Mouse (Mus musculus) neural tube, embryonic 13.5 days (tissue): ENCODE measurements at regions not wholly inside any gene's neighbourhood (a gene's known extent, or its start where the extent isn't known, plus 50 kb on each side); places are given as distances from the start of the nearest gene placed in this dataset.
A peak's percentile ranks its signal among the peaks of the same experiment; 100 is the strongest.

Experiments used
- ATAC-seq: fragments of 200-750 bp; cut with Nextera tagmentation; 2 replicates; pipeline ENCODE4 v1.8.0; 2017; ENCODE audit warnings: low read depth, mild to moderate bottlenecking, moderate TSS enrichment, moderate library complexity
- H3K27ac ChIP-seq: fragments of 300-500 bp; sonication (generic); replicated peaks from 2 replicates; pipeline ENCODE4 v1.5.1; 2015; ENCODE audit warnings: moderate library complexity, mild to moderate bottlenecking, inconsistent platforms
- H3K27me3 ChIP-seq: fragments of 300-500 bp; sonication (generic); 2 replicates; pipeline ENCODE4 v1.6.1; 2015; ENCODE audit warnings: mild to moderate bottlenecking, inconsistent platforms
- H3K36me3 ChIP-seq: fragments of 300-500 bp; sonication (generic); 2 replicates; pipeline ENCODE4 v1.6.1; 2015; ENCODE audit warnings: mild to moderate bottlenecking, inconsistent platforms
- H3K4me1 ChIP-seq: fragments of 300-500 bp; sonication (generic); replicated peaks from 2 replicates; pipeline ENCODE4 v1.6.1; 2015; ENCODE audit warnings: inconsistent platforms
- H3K4me2 ChIP-seq: fragments of 300-500 bp; sonication (generic); 2 replicates; pipeline ENCODE4 v1.6.1; 2015; ENCODE audit warnings: inconsistent platforms, mild to moderate bottlenecking, moderate library complexity
- H3K4me3 ChIP-seq: fragments of 300-500 bp; sonication (generic); 2 replicates; pipeline ENCODE4 v1.5.1; 2015; ENCODE audit warnings: mild to moderate bottlenecking, inconsistent platforms
- H3K9ac ChIP-seq: fragments of 300-500 bp; sonication (generic); 2 replicates; pipeline ENCODE4 v1.6.1; 2015; ENCODE audit warnings: moderate library complexity, mild to moderate bottlenecking, inconsistent platforms
- H3K9me3 ChIP-seq: fragments of 300-500 bp; sonication (generic); 2 replicates; pipeline ENCODE4 v1.6.1; 2016; ENCODE audit warnings: inconsistent platforms
- WGBS: fragments of 180-500 bp; shearing (Covaris S2); methylation state at CpG from one replicate; pipeline ENCODE4 v1.1.7; 2015; 5-methylcytosine and 5-hydroxymethylcytosine counted together

GRCm38 (mm10) chr8:15323421-15323820, 277.5 kb upstream of the BB014433 start:
- H3K9ac ChIP-seq, result no peak overlapping the region
- no peaks in the 10 kb centered on the region for H3K27me3 ChIP-seq
- H3K36me3 ChIP-seq, result no peaks in the 10 kb centered on the region
- no peak overlapping the region for H3K4me3 ChIP-seq
- H3K4me1 ChIP-seq, result peaks cover 7% of the 10 kb centered on the region
- H3K9me3 ChIP-seq, result no peaks in the 10 kb centered on the region
- H3K27ac ChIP-seq, result no peak overlapping the region
- ATAC-seq, result no peak
- H3K4me2 ChIP-seq, result no peak overlapping the region
- 89% methylated on average over 4 of the region's 4 CpGs for WGBS

- 66% methylated on average over 16 of the region's 16 CpGs for WGBS
- Histone ChIP-seq H3K36me3 (no peaks in the 10 kb centered on the region), H3K4me3 (no peak overlapping the region), H3K9ac (no peak overlapping the region), H3K9me3 (no peaks in the 10 kb centered on the region), H3K4me2 (no peak overlapping the region), H3K4me1 (peaks cover 4% of the 10 kb centered on the region; the same call in 1 of the 2 replicates), H3K27ac (no peak overlapping the region), H3K27me3 (no peaks in the 10 kb centered on the region)
- ATAC-seq, result peak; percentile 84
These were observed 272.4 kb upstream of the BB014433 start for GRCm38 (mm10) chr8:15318082-15318816.

DNA sequence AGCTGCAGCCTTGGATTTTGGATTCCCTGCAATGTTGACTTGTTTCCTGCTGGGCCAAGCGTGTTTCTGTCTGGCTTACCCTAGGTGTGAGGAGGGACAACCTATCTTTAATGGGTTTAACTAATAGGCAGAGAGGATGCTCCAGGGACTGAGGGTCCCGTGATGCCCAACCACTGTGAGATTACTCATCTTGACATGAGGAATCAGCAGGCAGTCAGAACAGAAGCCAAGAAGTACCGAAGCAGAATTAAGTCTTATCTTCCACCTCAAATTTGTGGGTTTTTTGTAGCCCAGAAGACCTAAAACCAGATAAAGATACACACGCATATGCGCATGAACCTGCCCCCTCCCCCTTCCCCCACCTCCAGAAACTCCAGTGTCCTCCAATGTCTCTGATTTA, 267.6 kb upstream of the BB014433 start:
- no peaks in the 10 kb centered on the region for H3K27me3 ChIP-seq
- no peak overlapping the region for H3K27ac ChIP-seq
- peaks cover 2% of the 10 kb centered on the region; the same call in 1 of the 2 replicates for H3K4me1 ChIP-seq
- WGBS, result 82% methylated on average over 5 of the region's 5 CpGs
- no peak overlapping the region for H3K4me3 ChIP-seq
- no peak overlapping the region for H3K4me2 ChIP-seq
- H3K9ac ChIP-seq, result no peak overlapping the region
- no peaks in the 10 kb centered on the region for H3K36me3 ChIP-seq
- ATAC-seq, result no peak
- no peaks in the 10 kb centered on the region for H3K9me3 ChIP-seq

DNA sequence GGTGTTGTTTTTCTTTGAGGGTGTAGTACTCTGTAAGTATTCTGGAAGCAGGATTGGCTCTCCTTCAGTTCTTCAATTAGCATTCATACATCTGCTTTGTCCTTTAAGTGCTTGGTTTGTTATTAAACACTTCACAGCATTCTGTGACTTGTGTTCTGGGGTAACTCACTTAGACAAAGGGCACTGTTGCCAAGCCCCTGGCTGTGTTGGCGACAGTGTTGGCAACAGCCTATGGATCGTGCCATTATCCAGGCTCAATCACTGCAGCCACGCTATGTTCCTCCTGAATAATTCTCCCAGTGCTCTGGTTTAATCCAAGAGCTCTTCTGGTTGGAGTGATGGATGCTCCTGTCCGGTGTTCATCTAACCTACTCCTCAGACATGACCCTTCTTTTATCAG, 265.6 kb upstream of the BB014433 start:
- no peak for ATAC-seq
- Histone ChIP-seq H3K9ac (no peak overlapping the region), H3K4me1 (no peaks in the 10 kb centered on the region), H3K27ac (no peak overlapping the region), H3K27me3 (no peaks in the 10 kb centered on the region), H3K4me3 (no peak overlapping the region), H3K9me3 (no peaks in the 10 kb centered on the region), H3K36me3 (no peaks in the 10 kb centered on the region), H3K4me2 (no peak overlapping the region)
- 83% methylated on average over 4 of the region's 4 CpGs for WGBS

DNA sequence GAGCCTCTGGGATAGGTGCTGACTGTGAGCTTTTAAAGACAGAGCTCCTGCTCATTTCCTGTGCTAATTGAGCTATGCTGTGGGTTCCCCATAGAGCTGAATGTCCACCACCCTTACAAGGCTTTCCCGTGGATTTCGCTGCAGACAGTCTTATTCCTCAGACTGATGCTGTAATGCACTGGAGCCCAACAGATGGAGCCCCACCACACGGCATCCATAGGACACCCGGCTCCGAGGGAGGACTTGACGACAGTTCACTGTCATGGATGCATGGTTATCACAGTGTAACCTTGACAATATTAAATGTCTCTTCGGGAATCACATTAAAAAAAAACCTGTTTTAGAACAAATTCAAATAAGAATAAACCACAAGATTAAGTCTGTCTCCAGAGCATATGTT, 265.2 kb upstream of the BB014433 start:
- 89% methylated on average over 7 of the region's 7 CpGs for WGBS
- ATAC-seq, result no peak

DNA sequence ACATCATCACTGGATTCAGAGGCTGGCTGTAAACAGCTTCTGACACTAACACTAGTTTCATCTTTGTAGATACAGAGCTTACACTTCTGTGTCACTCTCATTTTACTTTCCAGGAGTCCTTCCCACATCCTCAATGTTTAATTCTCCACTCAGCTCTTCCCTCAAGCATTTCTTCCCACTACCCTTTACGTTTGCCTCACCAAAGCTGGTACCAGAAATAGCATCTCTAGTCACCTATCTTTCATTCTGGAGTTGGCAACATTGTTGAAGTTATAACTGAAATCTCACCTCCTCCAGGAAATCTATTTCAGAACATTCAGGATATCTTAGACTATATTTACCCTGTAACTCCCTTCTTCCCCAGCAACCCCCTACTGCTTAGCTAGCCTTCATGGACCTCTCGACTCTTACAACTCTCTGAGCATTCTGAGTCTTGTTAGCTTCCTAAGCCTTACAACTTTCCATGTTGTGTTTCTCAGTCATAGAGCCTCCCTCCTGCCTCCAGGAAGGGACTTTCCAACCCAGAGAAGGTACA, 258.3 kb upstream of the BB014433 start:
- ATAC-seq, result no peak
- Histone ChIP-seq H3K9me3 (no peaks in the 10 kb centered on the region), H3K4me3 (no peak overlapping the region), H3K9ac (no peak overlapping the region), H3K4me2 (no peak overlapping the region), H3K4me1 (no peaks in the 10 kb centered on the region), H3K27me3 (no peaks in the 10 kb centered on the region), H3K27ac (no peak overlapping the region), H3K36me3 (no peaks in the 10 kb centered on the region)
- WGBS, result 80% methylated on average over 2 of the region's 2 CpGs

More for the DNA sequence above, 265.2 kb upstream of the BB014433 start:
- Histone ChIP-seq H3K36me3 (no peaks in the 10 kb centered on the region), H3K4me3 (no peak overlapping the region), H3K27me3 (no peaks in the 10 kb centered on the region), H3K4me1 (no peaks in the 10 kb centered on the region), H3K9ac (no peak overlapping the region), H3K4me2 (no peak overlapping the region), H3K9me3 (no peaks in the 10 kb centered on the region), H3K27ac (no peak overlapping the region)

DNA sequence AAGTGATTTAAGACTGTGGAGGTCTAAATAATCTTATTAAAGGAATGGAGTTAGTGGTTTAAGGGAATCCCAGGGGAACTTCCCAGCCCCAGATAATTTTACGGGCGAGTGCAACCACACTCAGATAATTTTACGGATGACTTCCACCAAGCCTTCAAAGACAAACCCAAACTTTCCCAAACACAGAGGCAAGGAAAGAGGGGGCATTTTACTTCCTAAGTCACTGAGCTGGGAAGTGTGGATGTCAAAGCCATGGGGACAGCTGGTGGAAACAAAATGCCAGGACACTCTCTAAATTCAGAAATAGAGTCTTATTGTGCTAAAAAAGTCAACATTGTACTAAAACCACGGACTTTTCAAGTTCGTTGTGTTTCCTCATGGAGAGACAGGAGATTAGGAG, 227.9 kb upstream of the BB014433 start:
- Histone ChIP-seq H3K4me3 (no peak overlapping the region), H3K27me3 (no peaks in the 10 kb centered on the region), H3K27ac (no peak overlapping the region), H3K4me1 (peaks cover 8% of the 10 kb centered on the region), H3K9me3 (no peaks in the 10 kb centered on the region), H3K36me3 (no peaks in the 10 kb centered on the region), H3K9ac (no peak overlapping the region), H3K4me2 (no peak overlapping the region)
- ATAC-seq, result no peak
- 50% methylated on average over 5 of the region's 5 CpGs for WGBS

GRCm38 (mm10) chr8:15271793-15272587, 226.1 kb upstream of the BB014433 start:
- no peak overlapping the region for H3K4me3 ChIP-seq
- H3K4me2 ChIP-seq, result no peak overlapping the region
- H3K27me3 ChIP-seq, result no peaks in the 10 kb centered on the region
- no peaks in the 10 kb centered on the region for H3K36me3 ChIP-seq
- H3K9me3 ChIP-seq, result no peaks in the 10 kb centered on the region
- H3K4me1 ChIP-seq, result peaks cover 8% of the 10 kb centered on the region
- 39% methylated on average over 17 of the region's 17 CpGs for WGBS
- H3K27ac ChIP-seq, result no peak overlapping the region
- peak; percentile 51 for ATAC-seq
- no peak overlapping the region for H3K9ac ChIP-seq

DNA sequence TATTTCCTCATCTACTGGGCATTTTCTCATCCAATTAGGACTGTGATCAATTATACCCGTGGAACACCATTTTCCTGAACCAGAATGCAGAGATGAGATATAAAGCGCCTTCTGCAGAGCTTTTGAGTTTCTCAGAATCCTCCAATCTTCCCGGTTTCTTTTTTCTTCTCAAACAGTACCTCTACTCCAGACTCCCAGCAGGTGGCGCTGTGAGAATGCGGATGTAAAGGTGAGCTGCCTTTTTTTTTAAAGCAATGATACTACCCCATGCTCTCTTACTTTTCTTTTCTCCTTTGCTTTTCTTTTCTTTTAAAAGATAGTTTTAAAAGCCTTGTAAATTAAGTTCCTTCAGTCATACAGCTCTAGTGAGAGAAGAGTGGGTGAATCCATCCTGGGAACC, 224.4 kb upstream of the BB014433 start:
- no peaks in the 10 kb centered on the region for H3K36me3 ChIP-seq
- no peak overlapping the region for H3K4me2 ChIP-seq
- H3K4me3 ChIP-seq, result no peak overlapping the region
- no peak overlapping the region for H3K27ac ChIP-seq
- H3K27me3 ChIP-seq, result no peaks in the 10 kb centered on the region
- no peak for ATAC-seq
- 14% methylated on average over 5 of the region's 5 CpGs for WGBS
- H3K9me3 ChIP-seq, result 0 out of 2 replicates have a peak, but pooled peaks cover under 1% of the 10 kb centered on the region
- H3K4me1 ChIP-seq, result peaks cover 8% of the 10 kb centered on the region
- H3K9ac ChIP-seq, result no peak overlapping the region

- H3K9ac ChIP-seq, result no peak overlapping the region
- 89% methylated on average over 12 of the region's 12 CpGs for WGBS
- no peaks in the 10 kb centered on the region for H3K4me1 ChIP-seq
- H3K4me3 ChIP-seq, result no peak overlapping the region
- no peak for ATAC-seq
- H3K27me3 ChIP-seq, result no peaks in the 10 kb centered on the region
- H3K36me3 ChIP-seq, result no peaks in the 10 kb centered on the region
- no peak overlapping the region for H3K27ac ChIP-seq
- no peaks in the 10 kb centered on the region for H3K9me3 ChIP-seq
- no peak overlapping the region for H3K4me2 ChIP-seq
These were observed 199.1 kb upstream of the BB014433 start for GRCm38 (mm10) chr8:15244770-15245485.

DNA sequence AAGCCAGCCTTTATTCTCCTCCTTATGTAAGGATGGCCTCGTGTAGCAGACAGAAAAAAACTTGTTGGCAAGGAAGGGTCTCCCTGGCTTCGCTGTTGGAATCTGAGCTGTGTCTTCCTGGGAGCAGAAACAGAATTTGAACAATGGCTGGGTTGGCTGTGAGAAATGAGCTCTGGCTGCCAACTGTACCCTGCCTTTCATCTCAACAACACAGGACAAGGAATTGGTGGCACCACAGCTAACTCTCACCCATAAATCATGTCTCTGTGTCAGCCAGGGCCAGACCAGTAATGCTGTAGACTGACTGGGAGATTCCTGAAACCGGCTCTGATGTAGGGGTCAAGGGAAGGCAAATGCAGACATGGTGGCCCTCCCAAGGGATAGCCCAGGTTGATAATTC, 189.5 kb upstream of the BB014433 start:
- Histone ChIP-seq H3K4me2 (no peak overlapping the region), H3K9me3 (no peaks in the 10 kb centered on the region), H3K4me3 (no peak overlapping the region), H3K4me1 (no peaks in the 10 kb centered on the region), H3K27me3 (no peaks in the 10 kb centered on the region), H3K36me3 (no peaks in the 10 kb centered on the region), H3K27ac (0 out of 2 replicates have a peak overlapping the region, but pooled peaks have one; percentile 28), H3K9ac (no peak overlapping the region)
- WGBS, result 52% methylated on average over 3 of the region's 3 CpGs
- 0 out of 2 replicates have a peak, but pooled peaks have one; percentile 23 for ATAC-seq

- 61% methylated on average over 8 of the region's 8 CpGs for WGBS
- no peak for ATAC-seq
- no peaks in the 10 kb centered on the region for H3K9me3 ChIP-seq
These were observed 187.4 kb upstream of the BB014433 start for GRCm38 (mm10) chr8:15233241-15233640.

More at GRCm38 (mm10) chr8:15233241-15233640, 187.4 kb upstream of the BB014433 start:
- Histone ChIP-seq H3K4me2 (no peak overlapping the region), H3K9ac (no peak overlapping the region), H3K4me3 (no peak overlapping the region), H3K36me3 (no peaks in the 10 kb centered on the region), H3K4me1 (no peaks in the 10 kb centered on the region), H3K27me3 (no peaks in the 10 kb centered on the region), H3K27ac (no peak overlapping the region)
